Mouse (Mus musculus) embryonic facial prominence, embryonic 10.5 days (tissue): ENCODE data around the gene Atxn3. TPM values are rescaled to one million over a fixed set of nuclear protein-coding genes. Genes with fewer than 3 reads are reported as not detected.
A peak's percentile ranks its signal among the peaks of the same experiment; 100 is the strongest.

Source experiments
- DNase-seq: peaks from one replicate; pipeline ENCODE4 v3.0.0-alpha.2; 2017; ENCODE audit warnings: low spot score
- H3K27ac ChIP-seq: fragments of 300-500 bp; sonication (generic); replicated peaks from 2 replicates; pipeline ENCODE4 v1.5.1; 2016; ENCODE audit warnings: mild to moderate bottlenecking
- H3K27me3 ChIP-seq: fragments of 300-500 bp; sonication (generic); replicated peaks from 2 replicates; pipeline ENCODE4 v1.6.1; 2016; ENCODE audit warnings: low read depth, mild to moderate bottlenecking; ENCODE audit not compliant: poor library complexity, severe bottlenecking
- H3K36me3 ChIP-seq: fragments of 300-500 bp; sonication (generic); replicated peaks from 2 replicates; pipeline ENCODE4 v1.6.1; 2016; ENCODE audit warnings: mild to moderate bottlenecking, moderate library complexity
- H3K4me1 ChIP-seq: fragments of 300-500 bp; sonication (generic); 2 replicates; pipeline ENCODE4 v1.6.1; 2016
- H3K4me3 ChIP-seq: fragments of 300-500 bp; sonication (generic); 2 replicates; pipeline ENCODE4 v1.5.1; 2016; ENCODE audit warnings: mild to moderate bottlenecking, moderate library complexity
- H3K9me3 ChIP-seq: fragments of 300-500 bp; sonication (generic); 2 replicates; pipeline ENCODE4 v1.6.1; 2016; ENCODE audit warnings: mild to moderate bottlenecking
- WGBS: fragments of 180-500 bp; shearing (Covaris S2); methylation state at CpG from one replicate; pipeline ENCODE4 v1.1.7; 2016; 5-methylcytosine and 5-hydroxymethylcytosine counted together
- polyA plus RNA-seq: library from polyadenylated mRNA; unstranded; fragments of >200 nt; fragmentation: Nextera tagmentation; extraction: Ambion mirVana; gene quantifications from 2 replicates; pipeline ENCODE4 v1.2.1, GENCODE M21; 2016

Gene Atxn3
- polyA plus RNA-seq, 1 experiment from 2014 or later: 13.7 TPM

GRCm38 (mm10) chr12:101948801-101949200 lies 9.2 kb downstream of the Atxn3 start:
- H3K4me3 ChIP-seq: no peak overlapping the region
- 81% methylated on average over 4 of the region's 4 CpGs for WGBS
- peaks cover 46% of the 10 kb centered on the region for H3K36me3 ChIP-seq
- no peak for DNase-seq
- H3K27me3 ChIP-seq: no peaks in the 10 kb centered on the region
- no peaks in the 10 kb centered on the region for H3K9me3 ChIP-seq
- no peak overlapping the region for H3K27ac ChIP-seq
- H3K4me1 ChIP-seq: no peaks in the 10 kb centered on the region

DNA sequence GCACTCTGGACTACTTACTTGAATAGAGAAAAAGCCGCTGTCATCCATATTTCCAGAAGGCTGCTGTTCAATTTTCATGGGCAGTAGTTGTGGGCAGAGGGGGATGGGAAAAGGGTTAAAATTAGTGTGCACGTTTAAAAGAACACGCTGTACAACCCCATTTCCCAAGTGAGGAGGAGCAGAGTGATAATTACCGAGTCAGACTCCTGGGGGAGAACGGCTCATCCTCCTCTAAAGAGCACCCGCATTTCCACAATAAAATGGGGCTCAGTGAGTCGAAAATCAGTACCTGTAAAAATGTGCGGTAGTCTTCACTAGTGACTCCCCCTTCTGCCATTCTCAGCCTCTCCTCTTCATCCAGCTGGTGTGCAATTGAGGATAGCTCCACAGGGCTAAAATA lies 10.1 kb downstream of the Atxn3 start:
- H3K9me3 ChIP-seq: no peaks in the 10 kb centered on the region
- no peak overlapping the region for H3K4me3 ChIP-seq
- H3K27ac ChIP-seq: no peak overlapping the region
- peaks cover 53% of the 10 kb centered on the region for H3K36me3 ChIP-seq
- DNase-seq: no peak
- 94% methylated on average over 8 of the region's 8 CpGs for WGBS
- no peaks in the 10 kb centered on the region for H3K27me3 ChIP-seq
- no peaks in the 10 kb centered on the region for H3K4me1 ChIP-seq

DNA sequence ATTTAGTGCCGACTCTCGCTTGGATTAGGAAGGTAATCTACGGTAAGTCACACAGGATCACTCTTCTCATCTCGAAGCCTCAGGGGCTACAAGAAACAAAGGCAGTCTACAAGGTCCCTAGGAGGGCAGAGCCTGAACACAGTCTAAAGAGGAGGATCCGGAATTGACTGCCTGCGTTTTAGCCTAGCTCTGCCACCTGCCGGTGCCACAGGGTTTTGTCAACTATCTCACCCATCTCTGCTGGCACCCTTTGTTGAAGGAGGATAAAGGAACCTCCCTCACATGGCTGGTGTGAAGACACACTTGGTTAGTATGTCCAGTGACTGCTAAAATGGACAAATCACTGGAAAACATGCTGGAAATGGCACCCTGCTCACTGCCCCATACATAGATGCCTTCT lies 20.5 kb downstream of the Atxn3 start:
- H3K27ac ChIP-seq: no peak overlapping the region
- H3K36me3 ChIP-seq: peaks cover 96% of the 10 kb centered on the region
- H3K9me3 ChIP-seq: peaks cover 4% of the 10 kb centered on the region; the same call in 1 of the 2 replicates
- H3K27me3 ChIP-seq: no peaks in the 10 kb centered on the region
- WGBS: 86% methylated on average over 7 of the region's 7 CpGs
- no peak for DNase-seq
- H3K4me3 ChIP-seq: no peak overlapping the region
- H3K4me1 ChIP-seq: no peaks in the 10 kb centered on the region

GRCm38 (mm10) chr12:101935223-101935622 lies 22.8 kb downstream of the Atxn3 start:
- Histone ChIP-seq H3K36me3 (peaks cover 96% of the 10 kb centered on the region), H3K27ac (no peak overlapping the region), H3K9me3 (no peaks in the 10 kb centered on the region; the same call in 1 of the 2 replicates), H3K4me3 (no peak overlapping the region), H3K4me1 (no peaks in the 10 kb centered on the region), H3K27me3 (no peaks in the 10 kb centered on the region)
- WGBS: 95% methylated on average over 3 of the region's 3 CpGs
- DNase-seq: no peak

- Histone ChIP-seq H3K27ac (no peak overlapping the region), H3K4me1 (no peaks in the 10 kb centered on the region), H3K4me3 (no peak overlapping the region), H3K9me3 (no peaks in the 10 kb centered on the region), H3K27me3 (no peaks in the 10 kb centered on the region), H3K36me3 (peaks cover 100% of the 10 kb centered on the region)
- DNase-seq: no peak
- WGBS: 85% methylated on average over 1 of the region's 1 CpGs
Measured at GRCm38 (mm10) chr12:101928423-101928822, 29.6 kb downstream of the Atxn3 start.

GRCm38 (mm10) chr12:101922313-101922712 lies 35.7 kb downstream of the Atxn3 start:
- no peaks in the 10 kb centered on the region for H3K9me3 ChIP-seq
- no peaks in the 10 kb centered on the region for H3K27me3 ChIP-seq
- DNase-seq: no peak
- H3K4me3 ChIP-seq: no peak overlapping the region
- H3K4me1 ChIP-seq: no peaks in the 10 kb centered on the region
- H3K27ac ChIP-seq: no peak overlapping the region
- H3K36me3 ChIP-seq: peaks cover 48% of the 10 kb centered on the region
- 76% methylated on average over 6 of the region's 6 CpGs for WGBS

DNA sequence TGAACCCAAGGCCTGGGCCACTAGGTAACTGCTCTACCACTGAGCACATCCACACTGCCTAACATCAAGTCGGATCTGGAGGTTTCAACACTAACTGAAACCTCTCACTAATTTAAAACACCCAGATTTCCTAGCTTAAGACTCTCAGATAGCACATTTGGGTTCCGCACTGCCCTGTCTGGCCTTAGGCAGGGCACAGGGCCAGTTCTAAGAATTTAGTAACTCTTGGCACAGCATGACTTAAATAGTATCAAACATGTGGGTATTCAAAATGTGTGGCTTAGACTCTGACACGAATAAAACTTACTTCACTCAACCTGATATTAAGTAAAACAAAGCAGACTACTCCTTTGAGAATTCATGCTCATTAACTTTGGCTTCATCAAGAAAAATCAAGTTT lies 38.2 kb downstream of the Atxn3 start:
- WGBS: 83% methylated on average over 3 of the region's 3 CpGs
- H3K4me1 ChIP-seq: no peaks in the 10 kb centered on the region
- H3K27ac ChIP-seq: no peak overlapping the region
- H3K4me3 ChIP-seq: no peak overlapping the region
- no peak for DNase-seq
- H3K36me3 ChIP-seq: peaks cover 23% of the 10 kb centered on the region
- no peaks in the 10 kb centered on the region for H3K9me3 ChIP-seq
- H3K27me3 ChIP-seq: no peaks in the 10 kb centered on the region

- H3K9me3 ChIP-seq: no peaks in the 10 kb centered on the region
- H3K36me3 ChIP-seq: peaks cover under 1% of the 10 kb centered on the region; the same call in 1 of the 2 replicates
- DNase-seq: no peak
- peaks cover 8% of the 10 kb centered on the region for H3K4me1 ChIP-seq
- H3K4me3 ChIP-seq: no peak overlapping the region
- H3K27me3 ChIP-seq: no peaks in the 10 kb centered on the region
- H3K27ac ChIP-seq: no peak overlapping the region
Measured at GRCm38 (mm10) chr12:101917165-101917564, 40.9 kb downstream of the Atxn3 start.

DNA sequence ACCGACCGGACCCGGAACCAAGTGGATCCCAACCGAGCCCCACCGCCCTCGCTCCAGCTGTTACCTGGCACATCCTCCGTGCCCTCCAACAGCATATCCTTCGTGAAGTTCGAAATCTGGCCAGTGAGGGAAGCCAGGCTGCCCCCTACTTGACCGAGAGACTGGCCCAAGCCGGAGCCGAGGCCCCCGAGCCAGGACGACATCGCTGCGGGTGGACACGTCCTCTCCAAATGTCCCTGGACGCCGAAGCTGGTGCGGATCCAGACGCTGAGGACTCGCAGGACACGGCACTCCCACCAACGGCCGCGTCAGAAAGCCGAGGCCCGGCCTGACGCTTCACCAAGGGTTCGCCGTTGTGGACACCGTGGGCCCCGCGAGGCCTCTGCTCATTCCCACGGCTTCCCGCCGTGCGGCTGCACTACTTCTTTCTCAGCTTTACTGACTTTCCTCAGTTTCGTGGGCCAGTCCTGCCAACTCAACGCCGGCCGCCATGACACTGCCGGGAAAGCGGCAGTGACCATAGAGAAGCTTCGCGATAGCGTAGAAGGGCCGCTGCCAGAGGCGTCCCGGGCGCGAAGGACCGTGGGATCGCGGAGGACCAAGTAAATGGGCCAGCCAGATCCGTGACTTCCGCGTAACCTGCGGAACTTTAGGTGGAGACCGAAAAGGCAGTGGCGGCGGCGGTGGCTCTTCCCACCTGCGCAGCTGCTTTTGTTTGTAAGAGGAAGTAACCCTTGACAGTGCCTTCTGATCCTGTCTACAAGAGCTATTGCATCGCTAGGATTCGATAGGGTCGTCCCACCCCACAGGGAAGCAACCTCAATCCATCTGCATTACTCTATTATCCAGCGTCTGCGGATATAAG lies 45.2 kb downstream of the Atxn3 start, which contains the start of gene Trip11:
Gene Trip11 (minus strand): TSS at position 642 of the 865 bp plus-strand sequence.
- peak within 1 kb of the TSS; percentile 97 for H3K4me3 ChIP-seq
- peak; percentile 89 for DNase-seq
- peak within 1 kb of the TSS; percentile 94 for H3K27ac ChIP-seq
- WGBS: under 1% methylated on average over 69 of the region's 69 CpGs
- no peaks in the 10 kb centered on the region for H3K27me3 ChIP-seq
- peaks cover 19% of the 10 kb centered on the region for H3K4me1 ChIP-seq
- no peaks in the 10 kb centered on the region for H3K9me3 ChIP-seq
- peaks cover 16% of the 10 kb centered on the region for H3K36me3 ChIP-seq

GRCm38 (mm10) chr12:101911346-101911745 lies 46.7 kb downstream of the Atxn3 start:
- 91% methylated on average over 3 of the region's 3 CpGs for WGBS
- H3K9me3 ChIP-seq: no peaks in the 10 kb centered on the region
- H3K27ac ChIP-seq: no peak overlapping the region
- peaks cover 19% of the 10 kb centered on the region for H3K4me1 ChIP-seq
- peaks cover 25% of the 10 kb centered on the region for H3K36me3 ChIP-seq
- DNase-seq: no peak
- peak overlapping the region; percentile 97 for H3K4me3 ChIP-seq
- no peaks in the 10 kb centered on the region for H3K27me3 ChIP-seq

- Histone ChIP-seq H3K27me3 (no peaks in the 10 kb centered on the region), H3K9me3 (no peaks in the 10 kb centered on the region), H3K4me1 (peaks cover 23% of the 10 kb centered on the region), H3K27ac (no peak overlapping the region), H3K36me3 (peaks cover 34% of the 10 kb centered on the region), H3K4me3 (no peak overlapping the region)
- no peak for DNase-seq
- WGBS: 93% methylated on average over 6 of the region's 6 CpGs
Measured at GRCm38 (mm10) chr12:101910360-101910759, 47.7 kb downstream of the Atxn3 start.

DNA sequence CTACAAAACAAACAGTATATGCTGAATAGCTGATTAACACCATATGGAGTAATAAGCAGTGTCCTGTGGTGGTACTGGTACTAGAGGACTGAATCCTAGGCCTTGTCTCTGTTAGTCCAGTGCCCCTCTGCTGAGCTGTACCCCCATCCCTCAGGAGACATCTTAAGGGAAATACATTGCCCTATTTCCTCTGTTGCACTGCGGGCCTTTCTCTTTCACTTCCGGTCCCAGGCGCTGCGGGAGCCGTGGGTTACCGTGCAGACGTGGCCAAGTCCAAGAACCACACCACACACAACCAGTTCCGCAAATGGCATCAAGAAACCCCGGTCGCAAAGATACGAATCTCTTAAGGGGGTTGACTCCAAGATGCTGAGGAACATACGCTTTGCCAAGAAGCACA lies 52.2 kb downstream of the Atxn3 start:
- Histone ChIP-seq H3K27me3 (no peaks in the 10 kb centered on the region), H3K4me3 (no peak overlapping the region), H3K9me3 (no peaks in the 10 kb centered on the region), H3K4me1 (0 out of 2 replicates have a peak, but pooled peaks cover 4% of the 10 kb centered on the region), H3K36me3 (peaks cover 58% of the 10 kb centered on the region), H3K27ac (no peak overlapping the region)
- no peak for DNase-seq
- WGBS: 92% methylated on average over 12 of the region's 12 CpGs

DNA sequence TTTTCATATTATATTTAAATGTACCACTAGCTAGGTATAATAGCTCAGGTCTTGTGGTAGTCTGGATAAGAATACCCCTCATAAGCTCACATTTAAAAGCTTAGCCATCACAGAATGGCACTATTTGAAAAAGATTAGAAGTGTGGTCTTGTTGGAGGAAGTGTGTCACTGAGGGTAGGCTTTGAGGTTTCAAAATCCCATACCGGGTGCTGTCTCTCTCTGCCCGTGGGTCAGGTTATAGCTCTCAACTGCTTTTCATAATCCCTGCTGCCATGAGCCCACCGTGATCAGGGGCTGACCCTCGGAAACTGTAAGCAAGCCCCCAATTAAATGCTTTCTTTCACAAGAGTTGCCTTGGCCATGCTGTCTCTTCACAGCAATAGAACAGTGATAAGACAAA lies 53.1 kb downstream of the Atxn3 start:
- H3K27me3 ChIP-seq: no peaks in the 10 kb centered on the region
- H3K36me3 ChIP-seq: peaks cover 66% of the 10 kb centered on the region
- 0 out of 2 replicates have a peak, but pooled peaks cover 4% of the 10 kb centered on the region for H3K4me1 ChIP-seq
- DNase-seq: no peak
- no peak overlapping the region for H3K4me3 ChIP-seq
- no peak overlapping the region for H3K27ac ChIP-seq
- H3K9me3 ChIP-seq: no peaks in the 10 kb centered on the region
- WGBS: 83% methylated on average over 4 of the region's 4 CpGs
